Mouse (Mus musculus): ENCODE measurements around the gene Nop14. TPM values are rescaled to one million over a fixed set of nuclear protein-coding genes. Genes with fewer than 3 reads are reported as not detected.

The Nop14 gene
- total RNA-seq, 1 experiment, result 78.5 TPM

- Histone ChIP-seq H3K9ac (ENCODE audit: insufficient read depth, low read depth, low read length, poor library complexity, severe bottlenecking) (no peak overlapping the region), H3K4me1 (ENCODE audit: control insufficient read depth in 2 of 2, insufficient read depth in 2 of 2, low read length in 2 of 2, poor library complexity in 1 of 2) (no peaks in the 10 kb centered on the region), H3K36me3 (ENCODE audit: control insufficient read depth, insufficient read depth, low read length, poor library complexity, severe bottlenecking) (no peaks in the 10 kb centered on the region), H3K4me3 (ENCODE audit: insufficient read depth in 1 of 2, low read depth in 1 of 2, low read length in 2 of 2, poor library complexity in 1 of 2, severe bottlenecking in 1 of 2) (no peak overlapping the region), H3K9me3 (ENCODE audit: control insufficient read depth, insufficient read depth, low read depth, low read length) (no peaks in the 10 kb centered on the region), H3K27ac (ENCODE audit: insufficient read depth, low read depth, low read length, poor library complexity, severe bottlenecking) (no peak overlapping the region)
- in situ Hi-C loops (cut with MboI; ENCODE audit: low sequenced_read_pairs in 2 of 2, unreplicated experiment in 2 of 2), result no loop called here
- no peak for TF ChIP-seq CHD2 (IDR thresholded peaks at IDR 0.05; ENCODE audit: low read depth, low read length)
- TF ChIP-seq ZNF384 (IDR thresholded peaks at IDR 0.05; ENCODE audit: low read depth, low read length), result no peak
- no peak for TF ChIP-seq MAFK (IDR thresholded peaks at IDR 0.05; ENCODE audit: insufficient read depth, low read depth, low read length)
- no peak for DNase-seq (ENCODE audit: low read depth, low spot score)
These were observed 29.9 kb upstream of the Nop14 start for GRCm38 (mm10) chr5:34689868-34690267.

- H3K9ac ChIP-seq (ENCODE audit: insufficient read depth, low read depth, low read length, poor library complexity, severe bottlenecking), result no peak overlapping the region
- in situ Hi-C loops (cut with MboI; ENCODE audit: low sequenced_read_pairs in 2 of 2, unreplicated experiment in 2 of 2), result no loop called here
- no peak for DNase-seq (ENCODE audit: low read depth, low spot score)
These were observed 10.3 kb upstream of the Nop14 start for GRCm38 (mm10) chr5:34670280-34670679.

DNA sequence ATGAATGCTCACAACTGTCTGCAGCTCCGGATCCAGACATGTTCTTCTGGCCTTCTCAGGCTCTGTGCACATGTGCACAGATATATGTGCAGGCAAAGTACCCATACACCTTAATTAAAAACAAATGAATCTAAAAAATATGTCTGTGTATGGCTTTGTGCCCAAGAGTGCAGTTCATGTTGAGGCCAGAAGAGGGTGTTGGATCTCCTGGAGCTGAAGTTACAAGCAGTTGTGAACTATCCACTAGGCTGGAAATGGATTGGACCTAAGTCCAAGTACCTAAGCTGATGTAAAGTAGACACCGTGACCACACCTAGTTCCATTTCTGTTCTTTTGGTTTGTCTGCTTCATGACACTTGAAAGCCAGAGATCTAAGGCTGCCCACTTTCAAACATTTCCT, 9.5 kb upstream of the Nop14 start:
- no peaks in the 10 kb centered on the region for H3K4me1 ChIP-seq (ENCODE audit: control insufficient read depth in 2 of 2, insufficient read depth in 2 of 2, low read length in 2 of 2, poor library complexity in 1 of 2)
- H3K4me3 ChIP-seq (ENCODE audit: insufficient read depth in 1 of 2, low read depth in 1 of 2, low read length in 2 of 2, poor library complexity in 1 of 2, severe bottlenecking in 1 of 2), result no peak overlapping the region
- no peak overlapping the region for H3K27ac ChIP-seq (ENCODE audit: insufficient read depth, low read depth, low read length, poor library complexity, severe bottlenecking)
- H3K9me3 ChIP-seq (ENCODE audit: control insufficient read depth, insufficient read depth, low read depth, low read length), result no peaks in the 10 kb centered on the region
- no peaks in the 10 kb centered on the region for H3K36me3 ChIP-seq (ENCODE audit: control insufficient read depth, insufficient read depth, low read length, poor library complexity, severe bottlenecking)
- in situ Hi-C loops (cut with MboI; ENCODE audit: low sequenced_read_pairs in 2 of 2, unreplicated experiment in 2 of 2), result no loop called here
- TF ChIP-seq CHD2 (IDR thresholded peaks at IDR 0.05; ENCODE audit: low read depth, low read length) (no peak), HCFC1 (IDR thresholded peaks at IDR 0.05; ENCODE audit: borderline replicate concordance, insufficient read depth, low read length) (no peak), ZC3H11A (IDR thresholded peaks at IDR 0.05; ENCODE audit: borderline replicate concordance, low read depth, low read length) (no peak), ZNF384 (IDR thresholded peaks at IDR 0.05; ENCODE audit: low read depth, low read length) (no peak), MAFK (IDR thresholded peaks at IDR 0.05; ENCODE audit: insufficient read depth, low read depth, low read length) (no peak)
- no peak for DNase-seq (ENCODE audit: low read depth, low spot score)
- no peak overlapping the region for H3K9ac ChIP-seq (ENCODE audit: insufficient read depth, low read depth, low read length, poor library complexity, severe bottlenecking)

More at GRCm38 (mm10) chr5:34670280-34670679, 10.3 kb upstream of the Nop14 start:
- Histone ChIP-seq H3K27ac (ENCODE audit: insufficient read depth, low read depth, low read length, poor library complexity, severe bottlenecking) (no peak overlapping the region), H3K36me3 (ENCODE audit: control insufficient read depth, insufficient read depth, low read length, poor library complexity, severe bottlenecking) (no peaks in the 10 kb centered on the region), H3K4me3 (ENCODE audit: insufficient read depth in 1 of 2, low read depth in 1 of 2, low read length in 2 of 2, poor library complexity in 1 of 2, severe bottlenecking in 1 of 2) (no peak overlapping the region), H3K4me1 (ENCODE audit: control insufficient read depth in 2 of 2, insufficient read depth in 2 of 2, low read length in 2 of 2, poor library complexity in 1 of 2) (no peaks in the 10 kb centered on the region), H3K9me3 (ENCODE audit: control insufficient read depth, insufficient read depth, low read depth, low read length) (no peaks in the 10 kb centered on the region)
- no peak for TF ChIP-seq MAFK (IDR thresholded peaks at IDR 0.05; ENCODE audit: insufficient read depth, low read depth, low read length)
- no peak for TF ChIP-seq HCFC1 (IDR thresholded peaks at IDR 0.05; ENCODE audit: borderline replicate concordance, insufficient read depth, low read length)
- TF ChIP-seq CHD2 (IDR thresholded peaks at IDR 0.05; ENCODE audit: low read depth, low read length), result no peak
- TF ChIP-seq ZC3H11A (IDR thresholded peaks at IDR 0.05; ENCODE audit: borderline replicate concordance, low read depth, low read length), result no peak
- TF ChIP-seq ZNF384 (IDR thresholded peaks at IDR 0.05; ENCODE audit: low read depth, low read length), result no peak

GRCm38 (mm10) chr5:34663231-34663630, 3.3 kb upstream of the Nop14 start:
- Histone ChIP-seq H3K4me1 (ENCODE audit: control insufficient read depth in 2 of 2, insufficient read depth in 2 of 2, low read length in 2 of 2, poor library complexity in 1 of 2) (no peaks in the 10 kb centered on the region; a peak in 1 of 4 replicates), H3K9me3 (ENCODE audit: control insufficient read depth, insufficient read depth, low read depth, low read length) (no peaks in the 10 kb centered on the region), H3K27ac (ENCODE audit: insufficient read depth, low read depth, low read length, poor library complexity, severe bottlenecking) (no peak overlapping the region), H3K4me3 (ENCODE audit: insufficient read depth in 1 of 2, low read depth in 1 of 2, low read length in 2 of 2, poor library complexity in 1 of 2, severe bottlenecking in 1 of 2) (no peak overlapping the region), H3K9ac (ENCODE audit: insufficient read depth, low read depth, low read length, poor library complexity, severe bottlenecking) (no peak overlapping the region), H3K36me3 (ENCODE audit: control insufficient read depth, insufficient read depth, low read length, poor library complexity, severe bottlenecking) (no peaks in the 10 kb centered on the region)
- in situ Hi-C loops (cut with MboI; ENCODE audit: low sequenced_read_pairs in 2 of 2, unreplicated experiment in 2 of 2), result no loop called here
- DNase-seq (ENCODE audit: low read depth, low spot score), result no peak
- TF ChIP-seq CHD2 (IDR thresholded peaks at IDR 0.05; ENCODE audit: low read depth, low read length) (no peak), ZC3H11A (IDR thresholded peaks at IDR 0.05; ENCODE audit: borderline replicate concordance, low read depth, low read length) (no peak), HCFC1 (IDR thresholded peaks at IDR 0.05; ENCODE audit: borderline replicate concordance, insufficient read depth, low read length) (no peak), MAFK (IDR thresholded peaks at IDR 0.05; ENCODE audit: insufficient read depth, low read depth, low read length) (no peak), ZNF384 (IDR thresholded peaks at IDR 0.05; ENCODE audit: low read depth, low read length) (no peak)

DNA sequence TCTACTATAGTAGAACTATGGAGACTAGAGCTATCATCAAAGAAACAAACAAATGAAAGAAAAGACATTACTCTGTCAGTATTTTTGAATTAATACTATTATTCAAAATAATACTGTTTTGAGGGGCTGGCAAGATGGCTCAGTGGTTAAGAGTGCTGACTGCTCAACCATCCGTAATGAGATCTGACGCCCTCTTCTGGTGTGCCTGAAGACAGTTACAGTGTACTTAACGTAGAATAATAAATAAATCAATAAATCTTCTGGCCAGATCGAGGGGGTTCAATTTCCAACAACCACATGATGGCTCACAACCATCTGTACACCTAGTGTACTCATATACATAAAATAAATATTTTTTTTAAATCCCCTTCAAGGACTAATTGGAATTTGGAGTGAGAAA, 2.0 kb upstream of the Nop14 start:
- no peak for DNase-seq (ENCODE audit: low read depth, low spot score)
- H3K9me3 ChIP-seq (ENCODE audit: control insufficient read depth, insufficient read depth, low read depth, low read length), result no peaks in the 10 kb centered on the region
- H3K36me3 ChIP-seq (ENCODE audit: control insufficient read depth, insufficient read depth, low read length, poor library complexity, severe bottlenecking), result peaks cover 4% of the 10 kb centered on the region; the same call in 1 of the 2 replicates
- TF ChIP-seq ZC3H11A (IDR thresholded peaks at IDR 0.05; ENCODE audit: borderline replicate concordance, low read depth, low read length) (no peak), HCFC1 (IDR thresholded peaks at IDR 0.05; ENCODE audit: borderline replicate concordance, insufficient read depth, low read length) (no peak), CHD2 (IDR thresholded peaks at IDR 0.05; ENCODE audit: low read depth, low read length) (no peak), ZNF384 (IDR thresholded peaks at IDR 0.05; ENCODE audit: low read depth, low read length) (no peak), MAFK (IDR thresholded peaks at IDR 0.05; ENCODE audit: insufficient read depth, low read depth, low read length) (no peak)
- H3K27ac ChIP-seq (ENCODE audit: insufficient read depth, low read depth, low read length, poor library complexity, severe bottlenecking), result no peak overlapping the region
- in situ Hi-C loops (cut with MboI; ENCODE audit: low sequenced_read_pairs in 2 of 2, unreplicated experiment in 2 of 2), result no loop called here
- H3K4me1 ChIP-seq (ENCODE audit: control insufficient read depth in 2 of 2, insufficient read depth in 2 of 2, low read length in 2 of 2, poor library complexity in 1 of 2), result no peaks in the 10 kb centered on the region; a peak in 1 of 4 replicates
- no peak overlapping the region for H3K9ac ChIP-seq (ENCODE audit: insufficient read depth, low read depth, low read length, poor library complexity, severe bottlenecking)
- no peak overlapping the region for H3K4me3 ChIP-seq (ENCODE audit: insufficient read depth in 1 of 2, low read depth in 1 of 2, low read length in 2 of 2, poor library complexity in 1 of 2, severe bottlenecking in 1 of 2)
